Mouse (Mus musculus) limb, embryonic 14.5 days (tissue): ENCODE data around the gene Pdx1. TPM values are rescaled to one million over a fixed set of nuclear protein-coding genes. Genes with fewer than 3 reads are reported as not detected.

ENCODE experiments used
- ATAC-seq: fragments of 200-750 bp; cut with Nextera tagmentation; 2 replicates; pipeline ENCODE4 v1.8.0; 2017; ENCODE audit warnings: low read depth, moderate number of reproducible peaks, moderate TSS enrichment; ENCODE audit not compliant: low FRiP score
- DNase-seq: peaks from one replicate; pipeline ENCODE4 v3.0.0-alpha.2; 2015; ENCODE audit warnings: low spot score
- H3K27ac ChIP-seq: fragments of 300-500 bp; sonication (generic); replicated peaks from 2 replicates; pipeline ENCODE4 v1.5.1; 2014; ENCODE audit warnings: low read depth, mild to moderate bottlenecking, low read length, moderate library complexity, mixed read lengths
- H3K27me3 ChIP-seq: fragments of 300-500 bp; sonication (generic); 2 replicates; pipeline ENCODE4 v1.6.1; 2014; ENCODE audit warnings: low read length, mixed read lengths; ENCODE audit not compliant: control insufficient read depth, insufficient read depth
- H3K36me3 ChIP-seq: fragments of 300-500 bp; sonication (generic); 2 replicates; pipeline ENCODE4 v1.6.1; 2014; ENCODE audit warnings: mild to moderate bottlenecking, low read length, moderate library complexity, mixed read lengths; ENCODE audit not compliant: control insufficient read depth, insufficient read depth
- H3K4me1 ChIP-seq: fragments of 300-500 bp; sonication (generic); 2 replicates; pipeline ENCODE4 v1.6.1; 2014; ENCODE audit warnings: antibody characterized with exemption, low read length, mixed read lengths; ENCODE audit not compliant: control insufficient read depth, insufficient read depth
- H3K4me2 ChIP-seq: fragments of 300-500 bp; sonication (generic); replicated peaks from 2 replicates; pipeline ENCODE4 v1.6.1; 2014; ENCODE audit warnings: low read depth, mild to moderate bottlenecking, low read length, moderate library complexity; ENCODE audit not compliant: severe bottlenecking
- H3K4me3 ChIP-seq: fragments of 300-500 bp; sonication (generic); replicated peaks from 2 replicates; pipeline ENCODE4 v1.5.1; 2014; ENCODE audit warnings: low read length
- H3K9ac ChIP-seq: fragments of 300-500 bp; sonication (generic); 2 replicates; pipeline ENCODE4 v1.6.1; 2014; ENCODE audit warnings: mild to moderate bottlenecking, low read depth, low read length, moderate library complexity; ENCODE audit not compliant: severe bottlenecking
- H3K9me3 ChIP-seq: fragments of 300-500 bp; sonication (generic); 2 replicates; pipeline ENCODE4 v1.6.1; 2016; ENCODE audit warnings: low read length; ENCODE audit not compliant: control insufficient read depth
- POLR2A ChIP-seq: fragments of 200-500 bp; IDR thresholded peaks from 2 replicates; pipeline ENCODE4 v1.8.0; 2012; ENCODE audit warnings: inconsistent platforms, mild to moderate bottlenecking, moderate library complexity, borderline replicate concordance; ENCODE audit not compliant: insufficient read depth, insufficient read length; ENCODE audit errors: extremely low read depth
- WGBS: fragments of 180-500 bp; shearing (Covaris S2); extraction: QIAGEN DNeasy Blood & Tissue Kit; methylation state at CpG from one replicate; pipeline ENCODE4 v1.1.7; 2014; 5-methylcytosine and 5-hydroxymethylcytosine counted together
- polyA plus RNA-seq, 2 experiments: library from polyadenylated mRNA; depleted of rRNA in 1 of 2; stranded (reverse) in 1 of 2; unstranded in 1 of 2; fragments of >200 nt; fragmentation: Nextera tagmentation in 1 of 2; extraction: Ambion mirVana in 1 of 2; gene quantifications; 2 replicates each; pipeline versions ENCODE4 v1.2.1 to v1.2.3; 2012 to 2014

Pdx1 gene
- polyA plus RNA-seq, 2 experiments: not detected

DNA sequence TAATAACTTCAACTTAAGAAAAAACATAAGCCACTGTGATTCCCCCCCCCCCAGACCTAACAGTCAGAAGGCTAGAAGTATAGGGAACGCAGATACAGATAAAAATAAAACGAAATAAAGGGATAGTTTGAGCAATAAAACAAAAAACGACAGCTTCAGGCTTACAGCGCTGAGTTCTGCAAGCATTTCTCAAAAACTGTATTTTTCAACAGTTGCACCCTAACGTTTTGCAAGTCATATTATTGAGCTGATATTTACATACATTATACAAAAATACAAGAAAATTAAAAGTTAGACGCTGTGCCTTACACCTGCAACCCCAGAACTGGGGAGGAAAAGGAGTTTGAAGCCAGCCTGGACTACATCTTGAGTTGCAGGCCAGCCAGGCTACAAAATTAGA, 388 bp upstream of the Pdx1 start:
- Histone ChIP-seq H3K27ac (no peak overlapping the region), H3K9ac (no peak overlapping the region), H3K4me3 (no peak overlapping the region), H3K36me3 (no peaks in the 10 kb centered on the region), H3K9me3 (no peaks in the 10 kb centered on the region), H3K27me3 (peaks cover 94% of the 10 kb centered on the region), H3K4me1 (no peaks in the 10 kb centered on the region), H3K4me2 (no peak overlapping the region)
- TF ChIP-seq POLR2A: no peak
- ATAC-seq (no peak), DNase-seq (no peak)
- WGBS: 6% methylated on average over 6 of the region's 6 CpGs

DNA sequence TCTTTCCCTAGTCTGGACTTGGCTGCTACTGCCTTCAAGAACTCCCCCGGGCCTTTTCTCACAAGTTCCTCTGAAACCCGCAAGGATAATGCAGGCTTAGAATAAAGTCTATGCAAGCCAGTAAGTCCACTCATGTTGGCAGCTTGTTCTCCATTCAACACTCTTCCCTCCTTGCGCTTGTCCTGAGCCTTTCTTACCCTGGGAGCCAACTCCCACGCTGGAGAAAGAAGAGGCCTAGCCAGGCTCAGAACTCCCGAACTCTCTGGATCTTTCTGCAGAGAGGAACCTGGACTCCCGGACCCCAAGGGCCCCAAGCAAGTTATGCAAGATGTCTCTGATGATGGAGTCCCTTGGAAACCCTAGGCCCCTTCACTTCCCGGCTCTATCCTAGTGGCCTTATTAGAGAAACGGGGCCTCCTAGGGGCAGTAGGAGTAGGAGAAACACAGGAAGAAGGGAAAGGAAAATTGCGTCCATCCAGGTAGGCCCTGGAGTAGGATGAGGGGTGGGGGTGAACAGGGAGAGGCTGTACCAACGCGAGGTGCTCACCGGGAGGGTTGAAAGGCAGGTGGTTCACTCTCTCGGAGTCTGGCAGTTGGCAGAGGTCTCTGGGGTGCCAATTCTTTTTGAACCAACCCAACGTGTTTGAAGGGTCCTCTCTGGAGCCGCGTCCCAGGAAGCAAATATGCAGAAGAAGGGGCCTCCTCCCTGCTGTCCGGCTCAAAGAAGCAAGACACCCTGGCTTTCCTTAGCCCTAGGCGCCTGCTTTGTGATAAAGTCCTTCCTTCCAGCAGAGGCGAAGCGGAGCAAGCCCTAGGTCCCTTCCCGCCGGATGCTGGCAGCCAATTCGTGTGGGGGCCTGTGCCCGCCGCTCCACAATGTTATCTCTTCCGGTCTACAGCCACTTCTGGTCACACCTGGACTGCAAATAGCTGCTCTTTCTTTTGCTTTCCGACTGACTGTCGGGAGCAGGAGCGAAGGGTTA, 1.2 kb downstream of the Pdx1 start:
- no peak for DNase-seq
- Histone ChIP-seq H3K4me1 (no peaks in the 10 kb centered on the region), H3K27ac (no peak overlapping the region), H3K36me3 (no peaks in the 10 kb centered on the region), H3K27me3 (peaks cover 98% of the 10 kb centered on the region), H3K4me3 (no peak overlapping the region), H3K4me2 (no peak overlapping the region), H3K9ac (no peak overlapping the region), H3K9me3 (no peaks in the 10 kb centered on the region)
- ATAC-seq: no peak
- no peak for TF ChIP-seq POLR2A
- 1% methylated on average over 29 of the region's 29 CpGs for WGBS

DNA sequence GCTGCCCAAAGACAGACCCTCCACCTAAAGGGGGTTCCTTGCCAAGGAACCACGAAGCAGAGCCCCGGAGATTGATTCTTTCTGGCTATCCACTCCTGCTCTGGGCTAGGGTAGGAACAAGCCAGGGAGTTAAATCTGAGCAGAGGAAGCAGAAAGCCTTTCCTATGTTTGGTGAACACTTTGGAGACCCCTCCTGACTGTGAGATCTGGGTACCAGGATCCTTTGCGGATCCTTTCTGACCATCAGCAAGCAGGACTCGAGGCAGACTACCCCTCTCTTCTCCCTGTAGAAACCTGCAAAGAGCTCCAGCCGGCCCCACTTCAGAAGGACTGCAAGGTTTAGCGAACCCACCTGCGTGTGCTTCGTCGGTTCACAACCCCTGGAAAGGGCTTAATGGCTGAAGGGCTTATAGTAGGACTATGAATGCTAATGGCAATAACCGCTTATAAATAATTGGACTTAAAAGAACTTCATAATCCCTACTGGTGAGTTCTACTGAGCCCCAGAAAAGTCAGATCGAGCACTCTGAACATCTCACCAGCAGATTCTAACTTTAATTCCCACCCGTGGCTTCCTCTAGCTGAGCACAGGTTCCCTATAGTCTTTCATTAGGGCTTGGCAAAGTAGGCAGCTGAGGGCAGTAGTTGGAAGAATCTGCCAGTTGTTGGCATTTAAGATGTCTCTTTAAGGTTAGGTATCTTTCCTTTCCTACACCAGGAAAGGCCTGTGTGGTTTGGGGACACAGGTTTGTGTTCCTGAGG, 2.5 kb downstream of the Pdx1 start:
- no peaks in the 10 kb centered on the region for H3K36me3 ChIP-seq
- H3K4me3 ChIP-seq: no peak overlapping the region
- no peaks in the 10 kb centered on the region for H3K9me3 ChIP-seq
- peaks cover 98% of the 10 kb centered on the region for H3K27me3 ChIP-seq
- no peak for TF ChIP-seq POLR2A
- H3K9ac ChIP-seq: no peak overlapping the region
- 6% methylated on average over 12 of the region's 12 CpGs for WGBS
- no peaks in the 10 kb centered on the region for H3K4me1 ChIP-seq
- H3K27ac ChIP-seq: no peak overlapping the region
- no peak for DNase-seq
- no peak overlapping the region for H3K4me2 ChIP-seq
- no peak for ATAC-seq

DNA sequence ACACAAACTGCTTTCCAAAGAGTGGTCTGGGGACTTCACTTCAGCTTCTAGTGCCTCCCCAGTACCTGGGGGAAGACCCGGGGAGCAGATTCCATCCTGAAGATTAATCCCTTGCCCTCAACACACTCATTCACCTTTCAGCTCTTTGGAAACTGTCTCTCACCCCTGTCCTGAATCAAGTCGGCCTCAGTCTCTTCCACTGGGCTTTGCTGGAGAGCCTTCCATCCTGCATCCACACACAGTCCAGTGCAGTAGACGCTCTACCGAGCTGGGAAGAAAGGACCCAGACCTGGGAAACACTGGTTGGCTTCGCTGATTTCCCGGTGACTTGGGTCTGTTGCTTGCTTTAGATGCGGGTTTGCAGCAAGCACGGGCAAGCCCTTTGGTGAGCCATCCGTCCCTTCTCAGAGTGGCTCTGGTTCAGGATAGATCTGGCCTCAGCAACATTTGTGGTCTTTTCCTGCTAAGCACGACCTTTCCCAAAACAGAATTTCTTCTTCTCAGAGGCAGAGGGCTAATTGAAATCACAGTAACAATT, 3.1 kb downstream of the Pdx1 start:
- no peak overlapping the region for H3K9ac ChIP-seq
- no peaks in the 10 kb centered on the region for H3K36me3 ChIP-seq
- H3K4me2 ChIP-seq: no peak overlapping the region
- no peak for TF ChIP-seq POLR2A
- H3K9me3 ChIP-seq: no peaks in the 10 kb centered on the region
- no peak overlapping the region for H3K27ac ChIP-seq
- WGBS: 2% methylated on average over 10 of the region's 10 CpGs
- no peak for ATAC-seq
- peaks cover 98% of the 10 kb centered on the region for H3K27me3 ChIP-seq
- H3K4me3 ChIP-seq: no peak overlapping the region
- H3K4me1 ChIP-seq: no peaks in the 10 kb centered on the region
- no peak for DNase-seq
